Mouse (Mus musculus) E14TG2a.4 (cell line): Measurements from ENCODE around the gene Scube1.

Experiments
- H3K27me3 ChIP-seq: 2 replicates; pipeline ENCODE4 v1.6.1; 2014; ENCODE audit warnings: low read length, control low read depth; ENCODE audit not compliant: insufficient read depth
- H3K36me3 ChIP-seq: 2 replicates; pipeline ENCODE4 v1.6.1; 2014; ENCODE audit warnings: low read length, control low read depth; ENCODE audit not compliant: insufficient read depth
- H3K4me1 ChIP-seq: replicated peaks from 2 replicates; pipeline ENCODE4 v1.6.1; 2014; ENCODE audit warnings: low read depth, low read length, control low read depth
- H3K4me3 ChIP-seq: replicated peaks from 2 replicates; pipeline ENCODE4 v1.5.1; 2014; ENCODE audit warnings: mild to moderate bottlenecking, low read length
- H3K9me3 ChIP-seq: 2 replicates; pipeline ENCODE4 v1.6.1; 2014; ENCODE audit warnings: low read length, control low read depth
- CTCF ChIP-seq: conservative IDR thresholded peaks from 2 replicates; pipeline ENCODE4 v1.5.1; 2014; ENCODE audit warnings: low read length
- NANOG ChIP-seq: IDR thresholded peaks from 2 replicates; pipeline ENCODE4 v1.6.1; 2014; ENCODE audit warnings: borderline replicate concordance, low read length, mixed read lengths
- POU5F1 ChIP-seq: IDR thresholded peaks from 2 replicates; pipeline ENCODE4 v1.6.1; 2014; ENCODE audit warnings: low read length, borderline replicate concordance

Gene Scube1

GRCm38 (mm10) chr15:83685950-83686349, 38.9 kb downstream of the Scube1 start:
- TF ChIP-seq POU5F1 (no peak), CTCF (no peak), NANOG (no peak)
- H3K27me3 ChIP-seq = no peaks in the 10 kb centered on the region; the same call in 1 of the 2 replicates
- H3K4me1 ChIP-seq = peaks cover 24% of the 10 kb centered on the region; the same call in 1 of the 2 replicates
- no peak overlapping the region for H3K4me3 ChIP-seq
- no peaks in the 10 kb centered on the region for H3K9me3 ChIP-seq
- H3K36me3 ChIP-seq = no peaks in the 10 kb centered on the region

GRCm38 (mm10) chr15:83683051-83683561, 41.7 kb downstream of the Scube1 start:
- no peaks in the 10 kb centered on the region; the same call in 1 of the 2 replicates for H3K27me3 ChIP-seq
- H3K9me3 ChIP-seq = no peaks in the 10 kb centered on the region
- TF ChIP-seq POU5F1 (no peak), CTCF (no peak), NANOG (no peak)
- H3K36me3 ChIP-seq = no peaks in the 10 kb centered on the region
- H3K4me3 ChIP-seq = no peak overlapping the region
- peaks cover 17% of the 10 kb centered on the region; the same call in 1 of the 2 replicates for H3K4me1 ChIP-seq

- Histone ChIP-seq H3K9me3 (no peaks in the 10 kb centered on the region), H3K4me1 (peaks cover 17% of the 10 kb centered on the region; the same call in 1 of the 2 replicates), H3K36me3 (no peaks in the 10 kb centered on the region), H3K4me3 (no peak overlapping the region), H3K27me3 (no peaks in the 10 kb centered on the region; the same call in 1 of the 2 replicates)
- TF ChIP-seq CTCF (no peak), POU5F1 (no peak), NANOG (no peak)
Observed at GRCm38 (mm10) chr15:83680300-83680699, 44.5 kb downstream of the Scube1 start.

GRCm38 (mm10) chr15:83679729-83680128, 45.1 kb downstream of the Scube1 start:
- Histone ChIP-seq H3K27me3 (no peaks in the 10 kb centered on the region; the same call in 1 of the 2 replicates), H3K4me3 (no peak overlapping the region), H3K36me3 (no peaks in the 10 kb centered on the region), H3K9me3 (no peaks in the 10 kb centered on the region), H3K4me1 (peaks cover 17% of the 10 kb centered on the region; the same call in 1 of the 2 replicates)
- TF ChIP-seq NANOG (no peak), CTCF (no peak), POU5F1 (no peak)

- H3K36me3 ChIP-seq = no peaks in the 10 kb centered on the region
- peaks cover 17% of the 10 kb centered on the region; the same call in 1 of the 2 replicates for H3K4me1 ChIP-seq
- TF ChIP-seq CTCF (no peak), POU5F1 (no peak), NANOG (no peak)
- H3K9me3 ChIP-seq = no peaks in the 10 kb centered on the region
- H3K4me3 ChIP-seq = no peak overlapping the region
- H3K27me3 ChIP-seq = no peaks in the 10 kb centered on the region; the same call in 1 of the 2 replicates
Observed at GRCm38 (mm10) chr15:83678606-83679005, 46.2 kb downstream of the Scube1 start.

- Histone ChIP-seq H3K9me3 (no peaks in the 10 kb centered on the region), H3K4me3 (no peak overlapping the region), H3K36me3 (no peaks in the 10 kb centered on the region), H3K4me1 (peaks cover 14% of the 10 kb centered on the region; the same call in 1 of the 2 replicates), H3K27me3 (no peaks in the 10 kb centered on the region)
- TF ChIP-seq CTCF (no peak), NANOG (no peak), POU5F1 (no peak)
Observed at GRCm38 (mm10) chr15:83678089-83678488, 46.7 kb downstream of the Scube1 start.

GRCm38 (mm10) chr15:83677098-83677497, 47.7 kb downstream of the Scube1 start:
- TF ChIP-seq POU5F1 (no peak), CTCF (no peak), NANOG (no peak)
- no peaks in the 10 kb centered on the region for H3K27me3 ChIP-seq
- no peak overlapping the region for H3K4me3 ChIP-seq
- no peaks in the 10 kb centered on the region for H3K36me3 ChIP-seq
- H3K4me1 ChIP-seq = peaks cover 6% of the 10 kb centered on the region; the same call in 1 of the 2 replicates
- H3K9me3 ChIP-seq = no peaks in the 10 kb centered on the region

GRCm38 (mm10) chr15:83676286-83676685, 48.5 kb downstream of the Scube1 start:
- no peak for TF ChIP-seq POU5F1
- no peak for TF ChIP-seq CTCF
- TF ChIP-seq NANOG = no peak
- no peak overlapping the region for H3K4me3 ChIP-seq

GRCm38 (mm10) chr15:83673621-83674020, 51.2 kb downstream of the Scube1 start:
- H3K4me1 ChIP-seq = peaks cover under 1% of the 10 kb centered on the region; the same call in 1 of the 2 replicates
- H3K9me3 ChIP-seq = no peaks in the 10 kb centered on the region
- no peaks in the 10 kb centered on the region for H3K27me3 ChIP-seq
- no peaks in the 10 kb centered on the region for H3K36me3 ChIP-seq
- no peak overlapping the region for H3K4me3 ChIP-seq
- no peak for TF ChIP-seq CTCF
- TF ChIP-seq NANOG = no peak
- no peak for TF ChIP-seq POU5F1

More at GRCm38 (mm10) chr15:83676286-83676685, 48.5 kb downstream of the Scube1 start:
- Histone ChIP-seq H3K36me3 (no peaks in the 10 kb centered on the region), H3K4me1 (peaks cover 6% of the 10 kb centered on the region; the same call in 1 of the 2 replicates), H3K27me3 (no peaks in the 10 kb centered on the region), H3K9me3 (no peaks in the 10 kb centered on the region)
